Mouse (Mus musculus): Measurements from ENCODE around the gene D3Ertd254e. TPM values are rescaled to one million over a fixed set of nuclear protein-coding genes. Genes with fewer than 3 reads are reported as not detected.

Gene D3Ertd254e
- total RNA-seq (2012; rRNA removed) (3.0 and 3.4 TPM in 2 replicates), total RNA-seq (2014; rRNA removed) (5.0 and 5.8 TPM in 2 replicates), polyA plus RNA-seq (2012; ENCODE audit: insufficient read length, low read depth) (4.7 and 4.8 TPM in 2 replicates)

DNA sequence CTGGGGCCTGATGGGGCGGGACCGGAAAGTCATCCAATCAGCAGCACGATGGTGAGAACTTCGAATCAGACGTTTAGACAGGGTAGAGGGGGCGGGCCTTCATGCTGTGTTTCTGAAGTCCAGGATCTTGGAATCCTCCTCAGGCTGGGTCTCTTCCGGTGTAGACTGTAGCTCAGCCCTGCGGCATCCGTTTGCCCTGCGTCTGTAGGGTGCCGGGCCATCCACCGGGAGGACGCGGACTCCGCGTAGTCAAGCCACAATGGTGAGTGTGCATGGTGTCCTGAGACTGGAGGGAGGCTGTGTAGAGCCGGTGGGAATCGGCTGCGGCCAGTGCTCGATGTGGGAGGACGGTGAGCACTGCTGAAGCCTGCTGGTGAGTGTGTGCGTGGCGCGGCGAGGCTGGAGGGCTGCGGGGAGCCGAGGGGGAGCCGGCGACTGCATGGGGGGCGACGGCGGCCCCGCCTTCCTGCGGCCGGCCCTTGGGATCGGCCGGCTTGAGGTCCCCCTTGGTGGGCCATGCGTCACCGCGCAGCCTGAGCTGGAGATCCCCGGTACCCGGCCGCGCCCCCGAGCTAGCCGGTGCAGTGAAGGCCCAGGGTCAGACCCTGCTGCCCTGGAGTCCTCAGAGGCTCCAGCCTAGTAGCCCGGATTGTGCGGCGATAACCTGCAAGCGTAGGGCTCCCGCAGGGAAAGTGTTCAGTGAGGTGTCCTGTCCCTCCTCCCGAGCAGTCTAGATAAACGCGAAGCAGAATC is at the start of gene D3Ertd254e:
Gene D3Ertd254e (plus strand): TSS at position 84 of the 753 bp plus-strand sequence.
- TF ChIP-seq JUND (conservative IDR thresholded peaks at IDR 0.05; ENCODE audit: low read depth, low read length) (no peak), JUN (IDR thresholded peaks at IDR 0.05; ENCODE audit: insufficient read depth, low read depth, low read length) (no peak), HCFC1 (IDR thresholded peaks at IDR 0.05; ENCODE audit: low read depth, low read length) (peak; percentile 59), GABPA (IDR thresholded peaks at IDR 0.05; ENCODE audit: insufficient replicate concordance, low read depth, low read length) (no peak), UBTF (IDR thresholded peaks at IDR 0.05; ENCODE audit: low read depth, low read length) (no peak), SIN3A (IDR thresholded peaks at IDR 0.05; ENCODE audit: low read length) (peak; percentile 42; the same call in 1 of the 2 replicates), EP300 (IDR thresholded peaks at IDR 0.05; ENCODE audit: low read length) (no peak), KAT2A (IDR thresholded peaks at IDR 0.05; ENCODE audit: insufficient replicate concordance, low read length) (peak; percentile 48; the same call in 1 of the 2 replicates), RCOR1 (conservative IDR thresholded peaks at IDR 0.05; ENCODE audit: low read depth, low read length) (no peak), MEF2A (IDR thresholded peaks at IDR 0.05; ENCODE audit: borderline replicate concordance, low read depth, low read length) (peak; percentile 44; the same call in 1 of the 2 replicates), MXI1 (IDR thresholded peaks at IDR 0.05; ENCODE audit: low read depth, low read length) (peak; percentile 74; the same call in 1 of the 2 replicates), BHLHE40 (IDR thresholded peaks at IDR 0.05; ENCODE audit: low read depth, low read length) (no peak), CHD2 (IDR thresholded peaks at IDR 0.05; ENCODE audit: low read length) (peak; percentile 23; the same call in 1 of the 2 replicates), NELFE (IDR thresholded peaks at IDR 0.05; ENCODE audit: low read depth, low read length) (peak; percentile 84), TCF12 (IDR thresholded peaks at IDR 0.05; ENCODE audit: low read depth, low read length) (peak; percentile 69), POLR2AphosphoS2 (IDR thresholded peaks at IDR 0.05; ENCODE audit: low read depth, low read length) (0 out of 2 replicates have a peak, but pooled peaks have one; percentile 31), POLR2A (IDR thresholded peaks at IDR 0.05; ENCODE audit: low read depth, low read length) (peak; percentile 86), ELF1 (IDR thresholded peaks at IDR 0.05; ENCODE audit: low read depth, low read length) (peak; percentile 76), TBP (conservative IDR thresholded peaks at IDR 0.05; ENCODE audit: low read depth, low read length) (peak; percentile 81)
- Histone ChIP-seq H3K36me3 (replicated peaks in 1 of 2; ENCODE audit: control insufficient read depth in 1 of 2, insufficient read depth in 1 of 2, low read length in 1 of 2) (peaks cover 0 to 8% of the 10 kb centered on the region in 2 experiments), H3K4me3 (replicated peaks in 1 of 3; ENCODE audit: low read depth in 2 of 3, low read length in 2 of 3, poor library complexity in 1 of 3) (peak within 1 kb of the TSS; percentile 90 to 99 (median 96)), H3K27me3 (replicated peaks) (no peaks in the 10 kb centered on the region), H3K9ac (ENCODE audit: insufficient read depth, low read depth) (peak within 1 kb of the TSS; percentile 61), H3K4me1 (ENCODE audit: control insufficient read depth in 1 of 2, insufficient read depth in 2 of 2) (peaks cover 5 to 18% of the 10 kb centered on the region in 2 experiments), H3K9me3 (replicated peaks; ENCODE audit: low read length) (no peaks in the 10 kb centered on the region), H3K27ac (ENCODE audit: insufficient read depth, low read depth) (no peak within 1 kb of the TSS), H3K79me2 (replicated peaks; ENCODE audit: control insufficient read depth, extremely low read depth, insufficient read depth, poor library complexity, severe bottlenecking) (peaks cover 11% of the 10 kb centered on the region), H3K4me2 (ENCODE audit: insufficient read depth, low read depth, poor library complexity, severe bottlenecking) (peak within 1 kb of the TSS; percentile 80; the same call in 1 of the 2 replicates)
- in situ Hi-C loops (cut with MboI; ENCODE audit: low pct_ligation_motif_present, low pct_unique_long_range_greater_than_20kb, low sequenced_read_pairs): no loop called here
- DNase-seq (ENCODE audit: extremely low read depth): peak; percentile 94
- dilution Hi-C loops (cut with MboI; ENCODE audit: extremely low pct_ligation_motif_present, extremely low pct_unique_long_range_greater_than_20kb, low sequenced_read_pairs): no loop called here

DNA sequence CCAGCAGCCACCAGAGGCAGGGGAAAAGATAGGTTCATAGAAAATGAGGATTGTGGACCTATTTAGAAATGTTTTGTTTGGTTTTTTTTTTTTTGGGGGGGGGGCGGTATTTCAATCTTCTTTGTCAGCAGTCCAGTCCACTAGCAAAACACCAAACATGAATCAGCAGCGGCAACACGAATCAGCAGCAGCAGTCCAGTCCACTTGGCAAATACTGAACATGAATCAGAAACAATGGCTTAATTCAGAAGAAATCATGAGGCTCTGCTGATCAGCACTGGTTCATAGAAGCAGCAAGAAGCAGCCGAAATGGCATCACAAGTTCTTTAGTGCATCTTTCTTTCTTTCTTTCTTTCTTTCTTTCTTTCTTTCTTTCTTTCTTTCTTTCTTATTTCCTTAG is 34.7 kb upstream of the D3Ertd254e start:
- in situ Hi-C loops (cut with MboI; ENCODE audit: low pct_ligation_motif_present, low pct_unique_long_range_greater_than_20kb, low sequenced_read_pairs) (no loop called here), dilution Hi-C loops (cut with MboI; ENCODE audit: extremely low pct_ligation_motif_present, extremely low pct_unique_long_range_greater_than_20kb, low sequenced_read_pairs) (no loop called here)
- Histone ChIP-seq H3K36me3 (replicated peaks in 1 of 2; ENCODE audit: control insufficient read depth in 1 of 2, insufficient read depth in 1 of 2, low read length in 1 of 2) (no peaks in the 10 kb centered on the region), H3K4me2 (ENCODE audit: insufficient read depth, low read depth, poor library complexity, severe bottlenecking) (no peak overlapping the region), H3K9me3 (replicated peaks; ENCODE audit: low read length) (no peaks in the 10 kb centered on the region), H3K27me3 (replicated peaks) (no peaks in the 10 kb centered on the region), H3K27ac (ENCODE audit: insufficient read depth, low read depth) (no peak overlapping the region), H3K4me1 (ENCODE audit: control insufficient read depth in 1 of 2, insufficient read depth in 2 of 2) (no peaks in the 10 kb centered on the region), H3K4me3 (replicated peaks in 1 of 3; ENCODE audit: low read depth in 2 of 3, low read length in 2 of 3, poor library complexity in 1 of 3) (no peak overlapping the region), H3K9ac (ENCODE audit: insufficient read depth, low read depth) (no peak overlapping the region), H3K79me2 (replicated peaks; ENCODE audit: control insufficient read depth, extremely low read depth, insufficient read depth, poor library complexity, severe bottlenecking) (no peaks in the 10 kb centered on the region)
- no peak for TF ChIP-seq ZMIZ1 (IDR thresholded peaks at IDR 0.05; ENCODE audit: low read depth, low read length)
- TF ChIP-seq BHLHE40 (IDR thresholded peaks at IDR 0.05; ENCODE audit: low read depth, low read length): no peak
- no peak for TF ChIP-seq HCFC1 (IDR thresholded peaks at IDR 0.05; ENCODE audit: low read depth, low read length)
- no peak for TF ChIP-seq CTCF (conservative IDR thresholded peaks at IDR 0.05 in 1 of 2, IDR thresholded peaks at IDR 0.05 in 1 of 2; ENCODE audit: low read depth in 2 of 2, low read length in 2 of 2)
- no peak for TF ChIP-seq RCOR1 (conservative IDR thresholded peaks at IDR 0.05; ENCODE audit: low read depth, low read length)
- no peak for TF ChIP-seq MAFK (IDR thresholded peaks at IDR 0.05; ENCODE audit: insufficient replicate concordance, low read length)
- no peak for TF ChIP-seq PAX5 (IDR thresholded peaks at IDR 0.05; ENCODE audit: low read length)
- TF ChIP-seq SMC3 (IDR thresholded peaks at IDR 0.05; ENCODE audit: low read depth, low read length): no peak
- TF ChIP-seq E2F4 (IDR thresholded peaks at IDR 0.05; ENCODE audit: insufficient replicate concordance, low read depth, low read length): no peak
- no peak for DNase-seq (ENCODE audit: extremely low read depth)

All from CH12.LX (cell line).